Mouse (Mus musculus) adrenal gland, postnatal 14 days (tissue): ENCODE measurements around the gene Defa30. TPM values are rescaled to one million over a fixed set of nuclear protein-coding genes. Genes with fewer than 3 reads are reported as not detected.
"Not testable (repeated sequence)": the region's sequence is repeated elsewhere in the genome, so short reads cannot be mapped to it uniquely, and the experiment has no call there.

ENCODE experiments used
- DNase-seq: peaks from one replicate; pipeline ENCODE4 v3.0.0; 2021; ENCODE audit warnings: mixed read lengths
- long read RNA-seq, 2 experiments: library from polyadenylated mRNA; stranded (forward); transcript quantifications; one replicate each; pipeline ENCODE4 v2.0.0; 2021
- total RNA-seq: library from RNA; stranded (reverse); gene quantifications from 2 replicates; pipeline ENCODE4 v1.2.3, GENCODE M21; 2021

Gene Defa30
- total RNA-seq, result not detected in 2 replicates
- long read RNA-seq, experiment 1, result 0 reads
- long read RNA-seq, experiment 2, result 0 reads

- not testable (repeated sequence) for DNase-seq
Measured at GRCm38 (mm10) chr8:21134342-21134741, at the start of gene Defa30. Defa30 (plus strand) TSS chr8:21134642.

GRCm38 (mm10) chr8:21093106-21093505 is 41.3 kb upstream of the Defa30 start:
- DNase-seq, result peak; percentile 44

DNA sequence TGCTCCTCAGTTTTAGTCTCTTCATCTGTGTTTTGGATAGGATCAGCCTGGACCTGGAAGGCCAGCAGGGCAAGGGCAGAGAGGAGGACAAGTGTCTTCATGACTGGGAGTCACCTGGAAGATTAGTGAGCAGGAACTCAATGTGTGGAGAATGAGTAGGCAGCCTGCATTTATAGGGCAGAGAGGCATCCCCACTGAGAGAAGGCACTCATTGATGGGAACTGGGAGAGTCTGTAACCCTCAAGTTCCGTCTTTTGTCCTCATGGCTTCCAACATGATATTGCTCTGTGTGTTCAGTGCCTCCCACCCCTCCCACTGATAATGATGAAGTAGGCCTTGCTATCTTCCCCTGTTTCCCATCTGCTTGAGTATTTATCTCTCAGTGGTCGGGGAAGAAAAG is 38.5 kb upstream of the Defa30 start, which contains the start of gene Gm14851:
Gene Gm14851, minus strand, starts transcription at position 101 of the 400 bp plus-strand sequence.
- DNase-seq, result not testable (repeated sequence)

DNA sequence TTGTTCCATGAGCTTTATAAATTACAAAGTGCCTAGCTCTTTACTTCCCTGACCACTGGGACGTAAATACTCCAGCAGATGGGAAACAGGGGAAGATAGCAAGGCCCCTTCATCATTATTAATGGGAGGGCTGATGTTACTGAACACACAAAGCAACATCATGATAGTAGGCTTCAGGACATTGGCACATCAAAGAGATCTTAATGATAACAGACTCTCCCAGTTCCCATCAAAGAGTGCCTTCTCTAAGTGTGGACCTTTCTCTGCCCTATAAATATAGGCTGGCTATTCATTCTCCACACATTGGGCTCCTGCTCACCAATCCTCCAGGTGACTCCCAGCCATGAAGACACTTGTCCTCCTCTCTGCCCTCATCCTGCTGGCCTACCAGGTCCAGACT is 27.5 kb downstream of the Defa30 start, which contains the start of gene Defa22:
Gene Defa22, plus strand, starts transcription at position 301 of the 400 bp plus-strand sequence.
- not testable (repeated sequence) for DNase-seq

Other genes starting within 250 kb of the Defa30 start
- not detected in 2 replicates for gene Defb33, start 242.0 kb upstream of the Defa30 start, total RNA-seq
- not detected in 2 replicates for gene Gm15056, start 232.0 kb upstream of the Defa30 start, total RNA-seq
- not detected in 2 replicates for gene Gm6040, start 212.6 kb upstream of the Defa30 start, total RNA-seq
- not detected in 2 replicates for gene AY761185, start 189.9 kb upstream of the Defa30 start, total RNA-seq
- gene Defa21, start 109.1 kb upstream of the Defa30 start, total RNA-seq, result not detected in 2 replicates
- gene Defa23, start 79.6 kb upstream of the Defa30 start, total RNA-seq, result not detected in 2 replicates
- gene Defa35, start 69.6 kb upstream of the Defa30 start, total RNA-seq, result not detected in 2 replicates
- gene Defa25, start 50.2 kb upstream of the Defa30 start, total RNA-seq, result not detected in 2 replicates
- gene Gm14851, start 38.6 kb upstream of the Defa30 start, total RNA-seq, result not detected in 2 replicates
- gene Defa22, start 27.6 kb downstream of the Defa30 start, total RNA-seq, result not detected in 2 replicates
- not detected in 2 replicates for gene Defa31, start 57.0 kb downstream of the Defa30 start, total RNA-seq
- gene Gm15293, start 66.9 kb downstream of the Defa30 start, total RNA-seq, result not detected in 2 replicates
- not detected in 2 replicates for gene Gm15292, start 115.1 kb downstream of the Defa30 start, total RNA-seq
- gene Defa27, start 180.9 kb downstream of the Defa30 start, total RNA-seq, result not detected in 2 replicates
- not detected in 2 replicates for gene Defa29, start 192.4 kb downstream of the Defa30 start, total RNA-seq
- not detected in 2 replicates for gene Defa2, start 243.9 kb downstream of the Defa30 start, total RNA-seq